Mouse (Mus musculus) lung, adult 18-20 months (tissue): ENCODE results near the gene Sdk1.

Experiments
- DNase-seq, 2 experiments: peaks; one replicate each; pipeline ENCODE4 v3.0.0; 2022; ENCODE audit warnings: mixed read lengths in 2 of 2

Gene Sdk1

GRCm38 (mm10) chr5:142022877-142023580 is 781.7 kb downstream of the Sdk1 start:
- DNase-seq: no peak

DNA sequence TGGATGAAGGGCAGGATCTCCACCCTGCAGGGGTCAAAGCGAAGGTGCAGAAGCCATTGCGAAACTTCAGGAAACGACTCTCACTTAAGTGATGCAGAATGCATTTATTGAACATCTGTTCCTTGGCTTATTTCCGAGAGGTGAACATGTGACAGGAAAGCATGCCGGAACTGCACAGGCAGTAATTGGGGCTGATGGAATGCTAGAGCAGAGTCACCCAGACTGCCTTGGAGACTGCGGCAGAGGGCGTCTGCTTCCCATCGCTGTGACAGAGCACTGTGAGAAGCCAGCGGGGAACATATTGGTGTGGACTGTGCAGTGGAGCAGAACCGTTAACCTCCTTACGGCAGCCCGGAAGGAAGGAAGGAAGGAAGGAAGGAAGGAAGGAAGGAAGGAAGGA is 783.2 kb downstream of the Sdk1 start:
- DNase-seq: no peak

DNA sequence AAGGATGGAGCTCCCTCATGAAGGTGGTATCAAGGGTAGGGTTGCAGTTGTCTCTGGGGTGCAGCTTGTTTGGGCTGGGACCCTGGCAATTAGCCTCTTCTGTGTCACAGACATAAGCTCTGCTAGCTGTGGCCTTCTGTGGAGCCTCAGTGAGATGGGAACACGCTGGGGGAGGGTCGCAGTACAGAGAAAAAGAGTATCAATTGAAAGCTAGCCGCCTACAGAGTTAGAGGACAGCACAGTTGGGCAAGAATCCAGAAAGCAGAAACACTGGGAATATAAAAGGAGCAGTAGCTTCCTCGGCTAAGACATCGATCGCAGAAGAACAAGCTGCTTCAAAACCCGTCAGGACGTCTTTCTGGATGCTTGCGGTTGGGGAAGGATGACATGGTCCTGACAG is 795.2 kb downstream of the Sdk1 start:
- no peak for DNase-seq

GRCm38 (mm10) chr5:142039236-142039635 is 797.9 kb downstream of the Sdk1 start:
- DNase-seq: no peak

- DNase-seq: no peak
Observed at GRCm38 (mm10) chr5:142039891-142040530, 798.7 kb downstream of the Sdk1 start.

- no peak for DNase-seq
Observed at GRCm38 (mm10) chr5:142041226-142041802, 800.0 kb downstream of the Sdk1 start.

DNA sequence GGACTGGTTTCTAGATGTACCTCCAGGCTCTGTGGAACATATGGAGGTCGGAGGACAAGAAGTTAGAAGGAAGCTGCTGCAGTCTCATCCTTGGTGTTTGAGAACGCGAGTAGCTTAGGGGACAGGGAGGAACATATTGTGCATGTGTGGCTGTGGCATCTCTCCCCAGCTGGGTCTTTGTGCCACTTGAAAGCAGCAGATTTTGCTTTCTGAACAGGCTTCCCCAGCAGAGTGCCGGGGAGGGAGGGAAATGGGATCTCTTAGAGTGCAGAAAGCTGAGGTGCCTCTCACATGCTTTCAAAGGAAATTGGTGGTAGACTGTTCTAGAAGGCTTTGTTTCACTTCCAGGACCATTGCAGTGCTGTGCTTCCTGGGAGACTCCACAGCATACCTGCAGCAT is 820.5 kb downstream of the Sdk1 start:
- DNase-seq: no peak

GRCm38 (mm10) chr5:142071322-142071721 is 830.0 kb downstream of the Sdk1 start:
- DNase-seq: no peak

GRCm38 (mm10) chr5:142073901-142074300 is 832.6 kb downstream of the Sdk1 start:
- no peak for DNase-seq

DNA sequence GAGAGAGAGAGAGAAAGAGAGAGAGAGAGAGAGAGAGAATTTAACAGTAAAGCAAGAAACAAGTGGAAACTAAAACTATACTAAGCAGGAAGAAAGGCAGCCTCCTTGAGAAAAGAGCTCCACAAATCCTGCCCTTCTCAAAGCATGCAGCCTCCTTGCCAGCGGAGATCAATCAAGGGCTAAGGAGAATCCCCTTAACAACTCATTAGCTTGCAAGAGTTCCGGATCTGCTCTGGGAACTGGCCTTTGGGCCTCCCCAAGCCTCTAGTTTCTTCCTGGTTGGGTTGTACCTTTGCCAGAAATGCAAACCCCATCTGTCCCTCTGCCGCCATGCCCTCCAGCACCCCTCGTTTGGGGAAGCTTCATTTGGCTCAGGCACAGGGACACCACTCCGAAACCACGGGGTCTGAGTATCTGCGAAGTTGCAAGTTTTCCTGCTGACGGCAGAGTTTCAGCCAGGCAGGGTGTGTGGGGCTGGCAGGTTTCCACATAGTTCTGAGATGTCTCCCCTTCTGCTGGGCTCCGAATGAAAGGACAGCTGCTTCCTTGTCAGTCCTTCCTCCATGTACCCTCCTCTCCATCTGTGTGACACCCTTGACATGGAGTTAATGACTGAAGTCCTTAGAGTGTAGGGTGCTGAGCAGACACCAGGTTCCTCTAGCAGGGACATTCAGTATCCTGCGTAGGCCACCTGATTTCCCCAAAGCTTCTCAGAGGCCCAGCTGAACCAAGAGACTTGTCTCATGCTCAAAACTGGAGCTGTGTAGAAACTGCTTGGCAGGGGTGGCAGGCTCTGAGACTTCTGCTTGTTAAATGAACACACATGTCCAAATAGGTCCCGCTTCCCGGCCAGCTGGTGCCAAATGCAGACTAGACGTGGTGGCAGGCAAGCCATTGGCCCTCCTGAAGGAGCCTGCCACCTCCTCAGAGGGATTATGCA is 833.5 kb downstream of the Sdk1 start:
- peak; percentile 22 to 23 for DNase-seq

DNA sequence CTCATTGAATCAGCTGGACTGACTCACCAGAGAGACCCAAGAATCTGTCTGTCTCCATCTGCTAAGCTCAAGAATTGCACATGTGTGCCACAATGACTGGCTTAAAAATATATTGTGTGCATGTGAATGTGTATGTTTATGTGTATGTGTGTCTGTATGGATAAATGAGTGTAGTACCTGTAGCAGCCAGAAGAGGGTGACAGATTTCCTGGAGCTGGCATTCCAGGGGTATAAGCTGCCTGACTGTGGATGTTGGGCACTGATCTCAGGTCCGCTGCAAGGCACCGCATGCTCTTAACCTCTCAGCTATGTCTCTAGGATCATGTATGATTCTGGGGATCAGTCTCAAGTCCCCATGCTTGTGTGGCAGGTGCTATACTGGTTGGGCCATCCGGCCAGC is 839.4 kb downstream of the Sdk1 start:
- DNase-seq: no peak

GRCm38 (mm10) chr5:142081076-142081475 is 839.8 kb downstream of the Sdk1 start:
- DNase-seq: no peak

- no peak for DNase-seq
Observed at GRCm38 (mm10) chr5:142096377-142096841, 855.1 kb downstream of the Sdk1 start.

DNA sequence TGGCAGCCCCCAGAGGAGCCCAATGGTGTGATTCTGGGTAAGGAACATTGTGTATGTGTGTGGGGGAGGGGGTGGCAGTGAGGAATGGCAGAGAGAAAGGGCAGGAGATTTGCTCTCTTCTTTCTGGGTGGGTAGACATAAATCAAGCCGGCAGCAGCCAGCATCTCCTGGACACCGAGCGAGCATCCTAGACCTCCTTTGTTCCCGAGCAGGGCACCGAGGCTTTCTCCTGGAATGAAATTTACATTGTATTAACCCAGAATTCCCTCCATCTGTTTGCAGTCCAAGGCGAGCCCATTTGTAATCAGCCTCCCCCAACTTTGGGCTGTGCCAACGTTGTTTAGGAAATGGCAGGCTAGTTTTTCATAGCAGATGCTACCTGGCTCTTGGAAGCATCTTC is 858.9 kb downstream of the Sdk1 start:
- no peak for DNase-seq

GRCm38 (mm10) chr5:142107434-142107833 is 866.1 kb downstream of the Sdk1 start:
- DNase-seq: no peak

DNA sequence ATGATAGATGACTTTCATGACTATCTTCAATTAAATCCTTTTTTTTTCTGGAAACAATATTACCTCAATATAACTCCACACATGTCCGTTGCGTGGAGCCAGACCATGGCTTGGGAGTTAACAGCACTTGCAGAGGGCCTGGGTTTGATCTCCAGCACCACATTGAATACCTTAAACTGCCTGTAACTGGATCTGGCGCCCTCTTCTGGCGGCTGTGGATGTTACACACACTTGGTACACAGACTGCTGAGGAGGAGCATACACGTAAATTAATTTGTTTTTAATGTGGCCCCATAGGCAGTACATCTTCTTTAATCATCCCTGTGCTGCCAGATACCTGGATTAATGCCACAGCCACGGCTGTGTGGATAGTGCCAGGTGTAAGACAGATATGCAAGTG is 870.7 kb downstream of the Sdk1 start:
- no peak for DNase-seq

GRCm38 (mm10) chr5:142113210-142114175 is 872.2 kb downstream of the Sdk1 start:
- no peak for DNase-seq

DNA sequence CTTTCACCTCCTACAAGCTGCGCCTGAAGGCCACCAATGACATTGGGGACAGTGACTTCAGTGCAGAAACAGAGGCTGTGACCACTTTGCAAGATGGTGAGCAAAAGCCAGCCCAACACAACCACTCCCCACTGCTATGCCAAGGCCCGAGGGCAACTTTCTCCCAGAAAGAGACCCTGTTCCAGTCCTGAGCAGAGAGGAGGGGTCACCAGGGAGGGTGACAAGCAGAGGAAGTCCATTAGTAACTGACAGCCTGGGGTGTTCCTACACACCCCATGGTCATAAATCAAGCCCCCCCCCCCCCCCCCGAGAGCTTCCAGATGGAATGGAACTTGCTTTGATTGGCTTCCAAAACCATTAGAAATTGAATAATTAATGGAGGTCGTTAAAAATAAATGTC is 886.5 kb downstream of the Sdk1 start:
- no peak for DNase-seq

GRCm38 (mm10) chr5:142128181-142128611 is 886.9 kb downstream of the Sdk1 start:
- DNase-seq: no peak

- no peak for DNase-seq
Observed at GRCm38 (mm10) chr5:142130004-142130403, 888.7 kb downstream of the Sdk1 start.

DNA sequence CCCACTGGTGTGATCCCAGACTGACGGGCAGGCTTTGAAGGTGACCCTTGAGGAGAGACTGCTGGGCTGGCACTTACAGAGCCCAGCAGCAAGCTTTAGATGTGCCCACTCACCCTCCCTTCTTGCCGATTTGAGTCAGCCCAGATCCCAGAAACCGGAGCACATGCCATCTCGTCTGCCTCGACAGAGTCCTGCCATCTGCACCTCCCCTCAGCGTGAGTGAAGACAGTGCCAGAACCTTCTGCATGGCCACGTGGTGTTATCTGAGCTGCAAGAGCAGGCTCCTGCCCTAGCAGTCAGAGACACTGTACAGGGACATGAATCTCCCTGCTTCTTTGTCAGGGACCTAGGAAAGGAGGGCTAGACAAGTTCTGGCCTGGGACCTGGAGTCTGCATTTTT is 898.7 kb downstream of the Sdk1 start:
- DNase-seq: no peak

- no peak for DNase-seq
Observed at GRCm38 (mm10) chr5:142149594-142149993, 908.3 kb downstream of the Sdk1 start.
